Mouse (Mus musculus) liver, postnatal 0 days (tissue): ENCODE results near the gene Foxj3.

Source experiments
- CTCF ChIP-seq: sonication (generic); IDR thresholded peaks from 2 replicates; pipeline ENCODE4 v1.5.1; 2016; ENCODE audit warnings: antibody characterized with exemption, low read depth
- EP300 ChIP-seq: IDR thresholded peaks from 2 replicates; pipeline ENCODE4 v1.6.1; 2016; ENCODE audit warnings: antibody characterized with exemption, low read depth, mild to moderate bottlenecking

- TF ChIP-seq CTCF, result no peak
- TF ChIP-seq EP300, result no peak
Measured at GRCm38 (mm10) chr4:119555466-119555865, 18.7 kb downstream of the Foxj3 start.
